Mouse (Mus musculus): ENCODE data around the gene Rb1. TPM values are rescaled to one million over a fixed set of nuclear protein-coding genes. Genes with fewer than 3 reads are reported as not detected.

Gene Rb1
- polyA plus RNA-seq, 1 experiment from 2014 or later: 37.8 TPM

- H3K9ac ChIP-seq (ENCODE audit: low read depth, low read length): no peak overlapping the region
- H3K4me3 ChIP-seq (ENCODE audit: low read depth, low read length): no peak overlapping the region
- H3K9me3 ChIP-seq (ENCODE audit: control insufficient read depth, low read length): no peaks in the 10 kb centered on the region
- no peak overlapping the region for H3K4me2 ChIP-seq (replicated peaks; ENCODE audit: low read depth, low read length)
- H3K27ac ChIP-seq (ENCODE audit: low read depth, low read length): no peak overlapping the region
- ATAC-seq (ENCODE audit: low FRiP score) (no peak), DNase-seq (ENCODE audit: low spot score) (no peak)
- 97% methylated on average over 7 of the region's 7 CpGs for WGBS
- H3K36me3 ChIP-seq (ENCODE audit: control insufficient read depth, insufficient read depth, low read length): peaks cover 11% of the 10 kb centered on the region; the same call in 1 of the 2 replicates
- H3K27me3 ChIP-seq (ENCODE audit: control insufficient read depth, insufficient read depth, low read length): no peaks in the 10 kb centered on the region
- H3K4me1 ChIP-seq (replicated peaks; ENCODE audit: control insufficient read depth, insufficient read depth, low read length): no peaks in the 10 kb centered on the region
These were observed 138.7 kb downstream of the Rb1 start for GRCm38 (mm10) chr14:73186875-73187274.

GRCm38 (mm10) chr14:73181144-73181543 lies 144.5 kb downstream of the Rb1 start:
- H3K9me3 ChIP-seq (ENCODE audit: control insufficient read depth, low read length): no peaks in the 10 kb centered on the region
- 81% methylated on average over 2 of the region's 2 CpGs for WGBS
- H3K27ac ChIP-seq (ENCODE audit: low read depth, low read length): no peak overlapping the region
- H3K9ac ChIP-seq (ENCODE audit: low read depth, low read length): no peak overlapping the region
- H3K4me3 ChIP-seq (ENCODE audit: low read depth, low read length): no peak overlapping the region
- H3K27me3 ChIP-seq (ENCODE audit: control insufficient read depth, insufficient read depth, low read length): no peaks in the 10 kb centered on the region
- ATAC-seq (ENCODE audit: low FRiP score): no peak
- no peak overlapping the region for H3K4me2 ChIP-seq (replicated peaks; ENCODE audit: low read depth, low read length)
- H3K4me1 ChIP-seq (replicated peaks; ENCODE audit: control insufficient read depth, insufficient read depth, low read length): no peaks in the 10 kb centered on the region
- DNase-seq (ENCODE audit: low spot score): no peak
- peaks cover 7% of the 10 kb centered on the region; the same call in 1 of the 2 replicates for H3K36me3 ChIP-seq (ENCODE audit: control insufficient read depth, insufficient read depth, low read length)

GRCm38 (mm10) chr14:73180671-73181070 lies 145.0 kb downstream of the Rb1 start:
- no peak for DNase-seq (ENCODE audit: low spot score)
- H3K4me2 ChIP-seq (replicated peaks; ENCODE audit: low read depth, low read length): no peak overlapping the region
- no peaks in the 10 kb centered on the region for H3K27me3 ChIP-seq (ENCODE audit: control insufficient read depth, insufficient read depth, low read length)
- no peak overlapping the region for H3K4me3 ChIP-seq (ENCODE audit: low read depth, low read length)
- H3K9ac ChIP-seq (ENCODE audit: low read depth, low read length): no peak overlapping the region
- no peaks in the 10 kb centered on the region for H3K4me1 ChIP-seq (replicated peaks; ENCODE audit: control insufficient read depth, insufficient read depth, low read length)
- H3K36me3 ChIP-seq (ENCODE audit: control insufficient read depth, insufficient read depth, low read length): peaks cover 7% of the 10 kb centered on the region; the same call in 1 of the 2 replicates
- ATAC-seq (ENCODE audit: low FRiP score): no peak
- WGBS: 84% methylated on average over 3 of the region's 3 CpGs
- H3K9me3 ChIP-seq (ENCODE audit: control insufficient read depth, low read length): no peaks in the 10 kb centered on the region
- no peak overlapping the region for H3K27ac ChIP-seq (ENCODE audit: low read depth, low read length)

GRCm38 (mm10) chr14:73179221-73179681 lies 146.4 kb downstream of the Rb1 start:
- Histone ChIP-seq H3K27me3 (ENCODE audit: control insufficient read depth, insufficient read depth, low read length) (no peaks in the 10 kb centered on the region), H3K36me3 (ENCODE audit: control insufficient read depth, insufficient read depth, low read length) (no peaks in the 10 kb centered on the region), H3K4me2 (replicated peaks; ENCODE audit: low read depth, low read length) (no peak overlapping the region), H3K9ac (ENCODE audit: low read depth, low read length) (no peak overlapping the region), H3K4me1 (replicated peaks; ENCODE audit: control insufficient read depth, insufficient read depth, low read length) (no peaks in the 10 kb centered on the region), H3K9me3 (ENCODE audit: control insufficient read depth, low read length) (no peaks in the 10 kb centered on the region), H3K4me3 (ENCODE audit: low read depth, low read length) (no peak overlapping the region), H3K27ac (ENCODE audit: low read depth, low read length) (no peak overlapping the region)
- DNase-seq (ENCODE audit: low spot score): no peak
- no peak for ATAC-seq (ENCODE audit: low FRiP score)
- 88% methylated on average over 4 of the region's 4 CpGs for WGBS

GRCm38 (mm10) chr14:73177961-73178360 lies 147.7 kb downstream of the Rb1 start:
- WGBS: 86% methylated on average over 11 of the region's 11 CpGs
- Histone ChIP-seq H3K27me3 (ENCODE audit: control insufficient read depth, insufficient read depth, low read length) (no peaks in the 10 kb centered on the region), H3K9ac (ENCODE audit: low read depth, low read length) (no peak overlapping the region), H3K4me2 (replicated peaks; ENCODE audit: low read depth, low read length) (no peak overlapping the region), H3K27ac (ENCODE audit: low read depth, low read length) (no peak overlapping the region), H3K4me1 (replicated peaks; ENCODE audit: control insufficient read depth, insufficient read depth, low read length) (no peaks in the 10 kb centered on the region), H3K4me3 (ENCODE audit: low read depth, low read length) (no peak overlapping the region), H3K36me3 (ENCODE audit: control insufficient read depth, insufficient read depth, low read length) (no peaks in the 10 kb centered on the region), H3K9me3 (ENCODE audit: control insufficient read depth, low read length) (no peaks in the 10 kb centered on the region)
- no peak for ATAC-seq (ENCODE audit: low FRiP score)
- no peak for DNase-seq (ENCODE audit: low spot score)

- Histone ChIP-seq H3K4me3 (ENCODE audit: low read depth, low read length) (no peak overlapping the region), H3K27ac (ENCODE audit: low read depth, low read length) (no peak overlapping the region), H3K27me3 (ENCODE audit: control insufficient read depth, insufficient read depth, low read length) (no peaks in the 10 kb centered on the region), H3K4me2 (replicated peaks; ENCODE audit: low read depth, low read length) (no peak overlapping the region), H3K9me3 (ENCODE audit: control insufficient read depth, low read length) (no peaks in the 10 kb centered on the region), H3K9ac (ENCODE audit: low read depth, low read length) (no peak overlapping the region), H3K36me3 (ENCODE audit: control insufficient read depth, insufficient read depth, low read length) (no peaks in the 10 kb centered on the region), H3K4me1 (replicated peaks; ENCODE audit: control insufficient read depth, insufficient read depth, low read length) (no peaks in the 10 kb centered on the region)
- no peak for ATAC-seq (ENCODE audit: low FRiP score)
- 86% methylated on average over 5 of the region's 5 CpGs for WGBS
- DNase-seq (ENCODE audit: low spot score): no peak
These were observed 149.4 kb downstream of the Rb1 start for GRCm38 (mm10) chr14:73176266-73176665.

- no peak for DNase-seq (ENCODE audit: low spot score)
- Histone ChIP-seq H3K4me1 (replicated peaks; ENCODE audit: control insufficient read depth, insufficient read depth, low read length) (no peaks in the 10 kb centered on the region), H3K36me3 (ENCODE audit: control insufficient read depth, insufficient read depth, low read length) (no peaks in the 10 kb centered on the region), H3K27me3 (ENCODE audit: control insufficient read depth, insufficient read depth, low read length) (no peaks in the 10 kb centered on the region), H3K27ac (ENCODE audit: low read depth, low read length) (no peak overlapping the region), H3K9me3 (ENCODE audit: control insufficient read depth, low read length) (no peaks in the 10 kb centered on the region), H3K9ac (ENCODE audit: low read depth, low read length) (no peak overlapping the region), H3K4me3 (ENCODE audit: low read depth, low read length) (no peak overlapping the region), H3K4me2 (replicated peaks; ENCODE audit: low read depth, low read length) (no peak overlapping the region)
- WGBS: 87% methylated on average over 6 of the region's 6 CpGs
- ATAC-seq (ENCODE audit: low FRiP score): no peak
These were observed 149.8 kb downstream of the Rb1 start for GRCm38 (mm10) chr14:73175814-73176213.

GRCm38 (mm10) chr14:73175031-73175430 lies 150.6 kb downstream of the Rb1 start:
- Histone ChIP-seq H3K4me1 (replicated peaks; ENCODE audit: control insufficient read depth, insufficient read depth, low read length) (no peaks in the 10 kb centered on the region), H3K27ac (ENCODE audit: low read depth, low read length) (no peak overlapping the region), H3K36me3 (ENCODE audit: control insufficient read depth, insufficient read depth, low read length) (no peaks in the 10 kb centered on the region), H3K27me3 (ENCODE audit: control insufficient read depth, insufficient read depth, low read length) (no peaks in the 10 kb centered on the region), H3K4me2 (replicated peaks; ENCODE audit: low read depth, low read length) (no peak overlapping the region), H3K9ac (ENCODE audit: low read depth, low read length) (no peak overlapping the region), H3K4me3 (ENCODE audit: low read depth, low read length) (no peak overlapping the region), H3K9me3 (ENCODE audit: control insufficient read depth, low read length) (no peaks in the 10 kb centered on the region)
- 88% methylated on average over 1 of the region's 1 CpGs for WGBS
- ATAC-seq (ENCODE audit: low FRiP score) (no peak), DNase-seq (ENCODE audit: low spot score) (no peak)

- Histone ChIP-seq H3K27ac (ENCODE audit: low read depth, low read length) (no peak overlapping the region), H3K27me3 (ENCODE audit: control insufficient read depth, insufficient read depth, low read length) (no peaks in the 10 kb centered on the region), H3K4me1 (replicated peaks; ENCODE audit: control insufficient read depth, insufficient read depth, low read length) (no peaks in the 10 kb centered on the region), H3K36me3 (ENCODE audit: control insufficient read depth, insufficient read depth, low read length) (no peaks in the 10 kb centered on the region), H3K4me3 (ENCODE audit: low read depth, low read length) (no peak overlapping the region), H3K9me3 (ENCODE audit: control insufficient read depth, low read length) (no peaks in the 10 kb centered on the region), H3K4me2 (replicated peaks; ENCODE audit: low read depth, low read length) (no peak overlapping the region), H3K9ac (ENCODE audit: low read depth, low read length) (no peak overlapping the region)
- WGBS: 86% methylated on average over 7 of the region's 7 CpGs
- ATAC-seq (ENCODE audit: low FRiP score) (no peak), DNase-seq (ENCODE audit: low spot score) (no peak)
These were observed 151.3 kb downstream of the Rb1 start for GRCm38 (mm10) chr14:73174091-73174995.
